Mouse (Mus musculus) forebrain, embryonic 16.5 days (tissue): ENCODE results near the gene Bbs10. TPM values are rescaled to one million over a fixed set of nuclear protein-coding genes. Genes with fewer than 3 reads are reported as not detected.

Source experiments
- ATAC-seq: fragments of 200-750 bp; cut with Nextera tagmentation; 2 replicates; pipeline ENCODE4 v1.8.0; 2017; ENCODE audit warnings: mild to moderate bottlenecking, moderate library complexity
- H3K27ac ChIP-seq: fragments of 300-500 bp; sonication (generic); 2 replicates; pipeline ENCODE4 v1.5.1; 2014; ENCODE audit warnings: low read length, control low read depth
- H3K27me3 ChIP-seq: fragments of 300-500 bp; sonication (generic); replicated peaks from 2 replicates; pipeline ENCODE4 v1.6.1; 2014; ENCODE audit warnings: low read length; ENCODE audit not compliant: control insufficient read depth, insufficient read depth
- H3K36me3 ChIP-seq: fragments of 300-500 bp; sonication (generic); 2 replicates; pipeline ENCODE4 v1.6.1; 2014; ENCODE audit not compliant: control insufficient read depth, insufficient read depth
- H3K4me1 ChIP-seq: fragments of 300-500 bp; sonication (generic); replicated peaks from 2 replicates; pipeline ENCODE4 v1.6.1; 2014; ENCODE audit warnings: low read length; ENCODE audit not compliant: control insufficient read depth, insufficient read depth
- H3K4me2 ChIP-seq: fragments of 300-500 bp; sonication (generic); 2 replicates; pipeline ENCODE4 v1.6.1; 2014; ENCODE audit warnings: mild to moderate bottlenecking, low read length, control low read depth
- H3K4me3 ChIP-seq: fragments of 300-500 bp; sonication (generic); replicated peaks from 2 replicates; pipeline ENCODE4 v1.5.1; 2014; ENCODE audit warnings: mild to moderate bottlenecking, low read length, control low read depth
- H3K9ac ChIP-seq: fragments of 300-500 bp; sonication (generic); replicated peaks from 2 replicates; pipeline ENCODE4 v1.6.1; 2014; ENCODE audit warnings: low read depth, low read length, control low read depth
- H3K9me3 ChIP-seq: fragments of 300-500 bp; sonication (generic); 2 replicates; pipeline ENCODE4 v1.6.1; 2016; ENCODE audit warnings: low read length; ENCODE audit not compliant: control insufficient read depth
- WGBS: fragments of 180-500 bp; shearing (Covaris S2); extraction: QIAGEN DNeasy Blood & Tissue Kit; methylation state at CpG from one replicate; pipeline ENCODE4 v1.1.7; 2014; 5-methylcytosine and 5-hydroxymethylcytosine counted together
- polyA plus RNA-seq: library from polyadenylated mRNA; unstranded; fragments of >200 nt; fragmentation: Nextera tagmentation; extraction: Ambion mirVana; gene quantifications from 2 replicates; pipeline ENCODE4 v1.2.1, GENCODE M21; 2015

The Bbs10 gene
- polyA plus RNA-seq, 1 experiment from 2014 or later = 6.5 TPM

DNA sequence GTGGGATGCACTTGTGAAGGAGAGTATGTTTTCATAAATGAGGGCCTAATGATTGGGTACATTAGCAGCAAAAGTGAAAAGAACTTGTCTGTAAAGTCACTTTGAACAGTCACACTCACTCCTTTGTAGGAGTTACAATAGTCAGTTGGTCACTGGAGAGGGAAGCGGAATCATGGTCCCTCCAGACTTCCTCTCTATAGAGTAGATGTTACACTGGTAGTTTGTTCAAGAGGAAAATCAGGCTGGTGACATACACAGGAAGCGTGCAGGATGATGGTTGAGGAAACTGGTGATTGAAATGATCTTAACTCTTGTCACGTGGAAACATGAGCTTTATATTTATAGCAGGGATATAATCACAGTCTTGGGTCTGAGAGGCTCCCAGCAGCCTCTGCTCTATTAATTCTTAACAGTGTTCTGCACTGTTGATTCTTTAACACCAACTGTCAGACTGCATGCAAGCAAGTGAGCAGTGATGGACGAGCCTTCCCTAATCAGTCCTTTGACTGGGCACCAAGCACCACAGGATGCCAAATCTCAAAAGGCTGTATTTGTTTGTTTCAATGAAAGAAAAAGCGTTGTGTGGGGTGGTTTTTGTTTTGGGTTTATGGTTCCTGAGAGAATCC, 24.9 kb upstream of the Bbs10 start:
- no peak for ATAC-seq
- H3K9me3 ChIP-seq = no peaks in the 10 kb centered on the region
- no peaks in the 10 kb centered on the region for H3K27me3 ChIP-seq
- H3K9ac ChIP-seq = no peak overlapping the region
- H3K27ac ChIP-seq = no peak overlapping the region
- H3K36me3 ChIP-seq = peaks cover 11% of the 10 kb centered on the region
- WGBS = 28% methylated on average over 5 of the region's 5 CpGs
- no peak overlapping the region for H3K4me2 ChIP-seq
- no peak overlapping the region for H3K4me3 ChIP-seq
- H3K4me1 ChIP-seq = no peaks in the 10 kb centered on the region

DNA sequence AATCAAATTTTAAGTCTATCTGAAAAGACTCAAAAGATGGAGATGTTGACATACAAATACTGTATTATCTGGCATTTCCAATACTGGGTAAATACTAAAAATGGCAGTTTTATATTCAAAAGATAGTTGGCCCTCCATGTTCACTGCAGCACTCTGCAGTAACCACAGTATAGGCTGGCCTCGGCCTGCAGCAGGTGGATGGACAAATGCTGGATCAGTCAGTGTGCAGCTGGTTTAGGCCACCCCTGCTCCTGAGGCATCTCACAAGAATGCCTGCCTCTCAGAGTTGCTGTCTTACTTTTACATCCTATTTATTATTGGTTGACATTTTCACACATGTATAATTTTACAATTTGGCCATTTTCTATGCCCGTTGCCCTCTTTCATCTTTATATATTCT, 22.7 kb upstream of the Bbs10 start:
- 92% methylated on average over 2 of the region's 2 CpGs for WGBS
- no peak for ATAC-seq
- Histone ChIP-seq H3K27me3 (no peaks in the 10 kb centered on the region), H3K4me2 (no peak overlapping the region), H3K9ac (no peak overlapping the region), H3K4me1 (no peaks in the 10 kb centered on the region), H3K27ac (no peak overlapping the region), H3K9me3 (no peaks in the 10 kb centered on the region), H3K4me3 (no peak overlapping the region), H3K36me3 (peaks cover 7% of the 10 kb centered on the region)

DNA sequence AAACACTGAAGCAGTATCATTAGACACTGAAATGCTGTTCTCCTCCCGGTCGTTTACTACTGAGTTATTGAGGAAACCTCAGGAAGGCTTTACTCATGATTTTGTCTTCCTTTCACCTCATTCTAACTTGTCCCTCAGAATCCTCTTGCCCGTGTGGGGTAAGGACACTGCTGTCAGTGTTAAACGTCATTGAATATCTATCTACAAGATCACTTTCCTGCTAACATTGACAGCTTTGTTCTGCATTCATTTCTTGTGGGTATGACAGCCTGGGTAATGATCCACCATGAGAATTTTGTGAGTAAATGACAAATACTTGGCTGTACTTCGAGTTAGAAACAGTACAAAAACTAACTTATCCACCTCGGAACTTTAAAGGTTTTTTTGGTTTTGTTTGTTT, 848 bp upstream of the Bbs10 start:
- Histone ChIP-seq H3K4me3 (peak overlapping the region; percentile 66; the same call in 1 of the 2 replicates), H3K4me1 (0 out of 2 replicates have a peak, but pooled peaks cover 4% of the 10 kb centered on the region), H3K9ac (no peak overlapping the region), H3K27ac (peak overlapping the region; percentile 21), H3K36me3 (peaks cover 4% of the 10 kb centered on the region), H3K4me2 (peak overlapping the region; percentile 60), H3K9me3 (no peaks in the 10 kb centered on the region), H3K27me3 (no peaks in the 10 kb centered on the region)
- no peak for ATAC-seq
- WGBS = 48% methylated on average over 6 of the region's 6 CpGs

DNA sequence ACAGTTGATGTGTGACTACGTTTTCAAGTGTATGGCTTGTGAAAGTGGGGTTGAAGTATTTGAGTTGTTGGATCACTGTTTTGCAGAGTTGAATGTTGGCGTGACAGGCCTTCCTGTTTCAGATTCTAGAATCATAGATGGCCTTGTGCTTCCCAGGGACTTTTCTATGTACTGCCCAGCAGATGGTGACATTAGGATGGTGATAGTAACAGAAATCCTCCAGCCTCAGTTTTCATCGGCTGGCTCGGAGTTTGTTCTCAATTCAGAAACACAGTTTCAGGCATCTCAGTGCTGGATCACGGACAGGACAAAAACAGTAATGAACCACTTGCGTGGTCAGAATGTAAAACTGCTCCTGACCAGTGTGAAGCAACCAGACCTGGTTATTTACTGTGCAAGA, 1.1 kb downstream of the Bbs10 start:
- no peak for ATAC-seq
- Histone ChIP-seq H3K4me1 (0 out of 2 replicates have a peak, but pooled peaks cover 4% of the 10 kb centered on the region), H3K36me3 (no peaks in the 10 kb centered on the region), H3K27me3 (no peaks in the 10 kb centered on the region), H3K9me3 (no peaks in the 10 kb centered on the region), H3K4me2 (no peak overlapping the region), H3K9ac (no peak overlapping the region), H3K4me3 (no peak overlapping the region), H3K27ac (no peak overlapping the region)
- 82% methylated on average over 6 of the region's 6 CpGs for WGBS

GRCm38 (mm10) chr10:111301041-111301440, 2.6 kb downstream of the Bbs10 start:
- H3K9me3 ChIP-seq = no peaks in the 10 kb centered on the region
- ATAC-seq = no peak
- H3K27me3 ChIP-seq = no peaks in the 10 kb centered on the region
- H3K27ac ChIP-seq = no peak overlapping the region
- H3K4me1 ChIP-seq = 0 out of 2 replicates have a peak, but pooled peaks cover 4% of the 10 kb centered on the region
- no peak overlapping the region for H3K4me2 ChIP-seq
- H3K4me3 ChIP-seq = no peak overlapping the region
- 94% methylated on average over 5 of the region's 5 CpGs for WGBS
- no peak overlapping the region for H3K9ac ChIP-seq
- no peaks in the 10 kb centered on the region for H3K36me3 ChIP-seq

DNA sequence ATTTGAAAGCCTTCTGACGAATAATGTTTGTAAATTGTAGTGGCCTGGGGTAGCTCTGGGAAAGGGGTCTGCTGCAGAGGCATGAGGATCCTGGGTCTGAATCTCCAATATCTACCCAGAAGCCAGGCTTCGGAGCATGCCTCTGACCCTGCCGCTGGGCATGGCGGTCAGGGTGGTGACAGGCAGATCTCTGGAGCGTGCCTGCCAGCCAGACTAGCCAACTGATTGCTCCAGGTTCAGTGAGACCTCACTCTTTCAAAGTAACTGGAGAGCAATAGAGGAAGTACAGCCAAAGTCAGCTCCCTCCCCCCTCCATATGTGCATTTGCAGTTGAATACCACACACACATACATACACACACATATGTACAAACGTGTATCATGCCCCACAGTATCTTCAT, 4.0 kb downstream of the Bbs10 start:
- Histone ChIP-seq H3K4me2 (no peak overlapping the region), H3K4me1 (0 out of 2 replicates have a peak, but pooled peaks cover 4% of the 10 kb centered on the region), H3K9ac (no peak overlapping the region), H3K36me3 (no peaks in the 10 kb centered on the region), H3K27ac (no peak overlapping the region), H3K4me3 (no peak overlapping the region), H3K9me3 (no peaks in the 10 kb centered on the region), H3K27me3 (no peaks in the 10 kb centered on the region)
- no peak for ATAC-seq
- WGBS = 92% methylated on average over 6 of the region's 6 CpGs

- H3K4me1 ChIP-seq = no peaks in the 10 kb centered on the region
- no peak overlapping the region for H3K4me3 ChIP-seq
- H3K27me3 ChIP-seq = no peaks in the 10 kb centered on the region
- no peak overlapping the region for H3K27ac ChIP-seq
- no peak overlapping the region for H3K4me2 ChIP-seq
- H3K9me3 ChIP-seq = no peaks in the 10 kb centered on the region
- no peak for ATAC-seq
- WGBS = 91% methylated on average over 13 of the region's 13 CpGs
- no peaks in the 10 kb centered on the region for H3K36me3 ChIP-seq
- H3K9ac ChIP-seq = no peak overlapping the region
These were observed 10.5 kb downstream of the Bbs10 start for GRCm38 (mm10) chr10:111308850-111309501.

DNA sequence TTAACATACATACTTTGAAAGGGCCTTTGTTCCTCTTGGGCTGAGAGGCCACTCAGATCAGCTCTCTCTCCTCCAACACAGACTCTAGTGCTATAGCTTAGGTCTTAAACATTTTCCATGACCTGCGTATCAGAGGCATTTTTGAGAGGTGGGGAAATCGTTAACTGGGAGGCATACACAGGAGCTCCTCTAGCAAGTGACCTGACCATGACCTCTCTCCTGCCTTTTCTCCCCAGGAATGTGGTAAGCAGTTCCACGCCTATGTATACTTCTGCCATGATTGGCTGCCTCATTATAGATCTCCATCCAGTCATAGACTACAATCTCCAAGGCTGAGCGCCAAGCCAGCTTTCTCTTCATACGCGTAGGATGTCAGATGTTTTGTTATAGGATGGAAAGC, 14.8 kb downstream of the Bbs10 start:
- Histone ChIP-seq H3K27me3 (no peaks in the 10 kb centered on the region), H3K4me3 (no peak overlapping the region), H3K9ac (no peak overlapping the region), H3K36me3 (no peaks in the 10 kb centered on the region), H3K9me3 (no peaks in the 10 kb centered on the region), H3K27ac (no peak overlapping the region), H3K4me1 (no peaks in the 10 kb centered on the region), H3K4me2 (no peak overlapping the region)
- 76% methylated on average over 6 of the region's 6 CpGs for WGBS
- no peak for ATAC-seq

- H3K4me1 ChIP-seq = no peaks in the 10 kb centered on the region
- no peaks in the 10 kb centered on the region for H3K27me3 ChIP-seq
- ATAC-seq = no peak
- WGBS = 82% methylated on average over 10 of the region's 10 CpGs
- no peak overlapping the region for H3K27ac ChIP-seq
- H3K4me3 ChIP-seq = no peak overlapping the region
- H3K36me3 ChIP-seq = no peaks in the 10 kb centered on the region
- H3K9me3 ChIP-seq = no peaks in the 10 kb centered on the region
- H3K4me2 ChIP-seq = no peak overlapping the region
- no peak overlapping the region for H3K9ac ChIP-seq
These were observed 16.3 kb downstream of the Bbs10 start for GRCm38 (mm10) chr10:111314636-111315395.
